Mouse (Mus musculus) kidney, adult 2 months (tissue): ENCODE results near the gene Rac3.

ENCODE experiments used
- CTCF ChIP-seq: fragments of 200-500 bp; conservative IDR thresholded peaks from 2 replicates; pipeline ENCODE4 v1.5.1; 2011; ENCODE audit warnings: low read depth, mild to moderate bottlenecking, control low read depth, low read length, moderate library complexity, mixed read lengths; ENCODE audit not compliant: insufficient read depth, insufficient read length
- POLR2A ChIP-seq: fragments of 200-500 bp; IDR thresholded peaks from one replicate; pipeline ENCODE4 v1.6.1; 2011; ENCODE audit warnings: low read depth, low read length, control low read depth

DNA sequence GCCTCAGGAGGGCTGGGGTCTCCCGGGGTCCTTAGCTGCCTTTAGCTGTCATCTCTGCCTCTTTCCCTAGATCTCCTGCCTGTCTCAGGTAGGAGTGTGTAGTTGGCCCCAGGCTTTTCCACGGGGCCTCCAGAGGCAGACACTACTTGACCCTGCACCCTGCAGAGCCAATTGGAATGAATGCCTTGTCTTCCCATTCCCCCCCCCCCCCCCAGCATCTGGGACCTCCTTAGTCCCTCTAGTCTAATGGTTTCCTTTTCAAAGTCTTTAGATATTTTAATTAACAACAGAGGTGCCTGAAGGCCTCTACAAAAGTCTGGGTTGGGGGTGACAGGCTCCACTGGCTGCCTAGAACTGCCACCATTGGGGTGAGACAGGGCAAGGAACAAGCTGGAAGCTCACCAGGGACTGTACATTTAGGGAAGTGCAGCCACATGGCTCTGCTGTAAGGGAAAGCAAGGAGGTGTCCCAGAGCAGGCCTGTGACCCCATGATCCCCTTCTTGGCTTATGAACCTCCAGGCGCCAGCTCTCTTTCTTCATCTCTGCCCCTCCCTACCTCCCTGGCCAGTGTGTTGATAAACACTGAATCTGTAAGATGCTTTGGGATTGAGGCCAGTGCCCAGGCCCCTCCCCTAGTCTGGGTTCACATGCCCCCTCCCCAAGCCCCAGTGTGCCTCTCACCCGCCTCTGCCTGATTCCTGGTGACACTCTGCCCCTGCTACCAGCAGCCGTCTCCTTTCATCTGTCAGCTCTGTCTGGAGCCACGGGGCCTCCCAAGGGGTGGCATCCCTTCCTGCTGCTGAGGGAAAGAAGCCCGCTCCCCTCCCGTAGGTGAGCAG is 16.6 kb upstream of the Rac3 start:
- no peak for TF ChIP-seq CTCF
- no peak for TF ChIP-seq POLR2A
